Mouse (Mus musculus) megakaryocyte, embryonic 14.5 days (primary cell): Measurements from ENCODE around the gene Arhgap24.

Source experiments
- FLI1 ChIP-seq: IDR thresholded peaks from 2 replicates; pipeline ENCODE4 v1.6.1; 2012; ENCODE audit warnings: low read length, inconsistent platforms, mixed read lengths
- GATA1 ChIP-seq: IDR thresholded peaks from 3 replicates; pipeline ENCODE4 v1.6.1; 2012; ENCODE audit warnings: mixed read lengths, low read length, inconsistent platforms, borderline replicate concordance

- TF ChIP-seq GATA1 (no peak), FLI1 (no peak)
These were observed 111.9 kb downstream of the Arhgap24 start for GRCm38 (mm10) chr5:102593058-102593457.
